26 mouse cellular contexts compared by ENCODE assay signal in the genomic region with DNA sequence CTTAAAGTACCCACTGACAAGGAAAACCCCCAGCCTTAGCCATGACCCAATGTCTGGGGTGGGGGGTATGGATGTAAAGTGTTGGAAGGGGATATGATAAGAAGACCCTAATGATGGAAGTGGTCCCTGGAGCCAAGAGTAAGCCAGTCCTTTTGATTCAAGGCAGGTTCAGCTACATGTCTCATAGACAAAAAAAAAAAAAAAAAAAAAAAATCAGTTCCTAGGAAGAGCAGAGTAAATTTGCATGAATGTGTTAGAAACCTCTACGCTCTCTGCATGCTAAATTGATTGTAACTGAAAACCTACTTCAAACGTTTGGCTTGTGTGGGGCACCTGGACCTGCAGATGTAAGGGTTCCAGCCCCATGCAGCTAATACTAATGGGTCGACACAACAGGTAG. TPM values are rescaled to one million over a fixed set of nuclear protein-coding genes. Genes with fewer than 3 reads are reported as not detected.
"Had no signal": no experiment of that assay in that cellular context is flagged by ENCODE, and none has a peak within 500 bp of the region (broad histone marks: within the 10 kb centered on the region; RNA-seq: fewer than 3 reads in every experiment).

No protein-coding gene starts in this region.

- H3K27ac ChIP-seq: kidney, postnatal 0 days; layer of hippocampus, adult 2 months; limb, embryonic 10.5 days; limb, embryonic 13.5 days; liver, embryonic 15.5 days; midbrain, embryonic 12.5 days; midbrain, embryonic 15.5 days; stomach, postnatal 0 days had no signal

- H3K4me3 ChIP-seq: layer of hippocampus, adult 2 months; limb, embryonic 10.5 days; limb, embryonic 13.5 days; liver, embryonic 15.5 days; midbrain, embryonic 12.5 days; midbrain, embryonic 15.5 days had no signal

- H3K9ac ChIP-seq: limb, embryonic 13.5 days; liver, embryonic 15.5 days; midbrain, embryonic 12.5 days; midbrain, embryonic 15.5 days had no signal

- ATAC-seq: inflammation-experienced regulatory T-cells, adult 6 months; midbrain, embryonic 15.5 days had no signal

- DNase-seq: kidney, adult 11 months; kidney, adult 9 months; kidney, postnatal 25 days; layer of hippocampus, adult 9-11 months; lung, adult 2 months; lung, postnatal 14 days; lung, postnatal 4 days; thymus, adult 2 months; thymus, postnatal 14 days; thymus, postnatal 4 days had no signal

- H3K4me2 ChIP-seq: limb, embryonic 13.5 days; liver, embryonic 11.5 days; liver, embryonic 15.5 days; midbrain, embryonic 12.5 days; midbrain, embryonic 15.5 days had no signal

- H3K36me3 ChIP-seq: limb, embryonic 10.5 days; limb, embryonic 13.5 days; liver, embryonic 15.5 days; midbrain, embryonic 12.5 days; midbrain, embryonic 15.5 days had no signal

- H3K4me1 ChIP-seq: limb, embryonic 13.5 days; midbrain, embryonic 12.5 days; midbrain, embryonic 15.5 days had no signal

- H3K27me3 ChIP-seq: limb, embryonic 13.5 days; liver, embryonic 15.5 days; midbrain, embryonic 15.5 days had no signal

- H3K9me3 ChIP-seq: limb, embryonic 10.5 days; liver, embryonic 15.5 days; midbrain, embryonic 15.5 days had no signal

RNA-seq across cellular contexts. Expression of gene Cidec, which starts 3.8 kb away (rescaled TPM):
- total RNA-seq: layer of hippocampus, adult 2 months; layer of hippocampus, postnatal 25 days; left cerebral cortex, adult 18-20 months; left cerebral cortex, postnatal 25 days; megakaryocyte progenitor cell, adult 5-6 weeks; megakaryocyte-erythroid progenitor cell, adult 5-6 weeks had no signal
- polyA plus RNA-seq: inflammation-experienced regulatory T-cells, adult 6 months; limb, embryonic 10.5 days; limb, embryonic 13.5 days; liver, embryonic 11.5 days; liver, embryonic 15.5 days; midbrain, embryonic 12.5 days; midbrain, embryonic 15.5 days; neural tube, embryonic 14.5 days had no signal

RNA-seq across cellular contexts. Expression of gene Il17re, which starts 26.5 kb away (rescaled TPM):
- total RNA-seq: megakaryocyte-erythroid progenitor cell, adult 5-6 weeks had no signal

RNA-seq across cellular contexts. Expression of gene Il17rc, which starts 39.4 kb away (rescaled TPM):
- total RNA-seq: megakaryocyte progenitor cell, adult 5-6 weeks; megakaryocyte-erythroid progenitor cell, adult 5-6 weeks had no signal
